Mouse (Mus musculus) T-helper 2 cell (primary cell): ENCODE measurements around the gene Cmtm8.

Experiments used
- in situ Hi-C: fragments of 300-600 bp; cut with MboI, MseI; formaldehyde crosslinking; loops from one replicate; pipeline ENCODE4 v1.15.1; 2025; ENCODE audit warnings: high pct_unique_total_duplicates

Gene Cmtm8

GRCm38 (mm10) chr9:114787134-114787533 is 56.8 kb downstream of the Cmtm8 start:
- in situ Hi-C loops = no loop called here

- in situ Hi-C loops = no loop called here
Observed at GRCm38 (mm10) chr9:114785432-114786125, 58.4 kb downstream of the Cmtm8 start.

- in situ Hi-C loops = loop anchor here (5.0 kb wide), 1 partner anchor 34 kb away; no protein-coding TSS in a partner anchor
Observed at GRCm38 (mm10) chr9:114781526-114782212, 62.3 kb downstream of the Cmtm8 start, which contains the start of gene Cmtm7. Cmtm7 (minus strand) TSS chr9:114781856.

GRCm38 (mm10) chr9:114780746-114781525 is 63.0 kb downstream of the Cmtm8 start:
- in situ Hi-C loops = loop anchor here (5.0 kb wide), 1 partner anchor 34 kb away; no protein-coding TSS in a partner anchor

- in situ Hi-C loops = loop anchor here (5.0 kb wide), 1 partner anchor 33 kb away; no protein-coding TSS in a partner anchor
Observed at GRCm38 (mm10) chr9:114779984-114780745, 63.8 kb downstream of the Cmtm8 start.

GRCm38 (mm10) chr9:114778877-114779276 is 65.1 kb downstream of the Cmtm8 start:
- in situ Hi-C loops = no loop called here

GRCm38 (mm10) chr9:114778047-114778390 is 65.9 kb downstream of the Cmtm8 start:
- in situ Hi-C loops = no loop called here

- in situ Hi-C loops = no loop called here
Observed at GRCm38 (mm10) chr9:114777178-114778046, 66.5 kb downstream of the Cmtm8 start.

- in situ Hi-C loops = no loop called here
Observed at GRCm38 (mm10) chr9:114776361-114776760, 67.6 kb downstream of the Cmtm8 start.

GRCm38 (mm10) chr9:114775272-114775671 is 68.7 kb downstream of the Cmtm8 start:
- in situ Hi-C loops = no loop called here

- in situ Hi-C loops = no loop called here
Observed at GRCm38 (mm10) chr9:114774629-114775028, 69.3 kb downstream of the Cmtm8 start.

- in situ Hi-C loops = no loop called here
Observed at GRCm38 (mm10) chr9:114771565-114771964, 72.4 kb downstream of the Cmtm8 start.

GRCm38 (mm10) chr9:114770224-114770623 is 73.7 kb downstream of the Cmtm8 start:
- in situ Hi-C loops = no loop called here

- in situ Hi-C loops = no loop called here
Observed at GRCm38 (mm10) chr9:114768066-114768465, 75.9 kb downstream of the Cmtm8 start.

GRCm38 (mm10) chr9:114767507-114767906 is 76.4 kb downstream of the Cmtm8 start:
- in situ Hi-C loops = no loop called here

GRCm38 (mm10) chr9:114767030-114767429 is 76.9 kb downstream of the Cmtm8 start:
- in situ Hi-C loops = no loop called here

- in situ Hi-C loops = no loop called here
Observed at GRCm38 (mm10) chr9:114763341-114763740, 80.6 kb downstream of the Cmtm8 start.

- in situ Hi-C loops = no loop called here
Observed at GRCm38 (mm10) chr9:114761848-114762247, 82.1 kb downstream of the Cmtm8 start.

GRCm38 (mm10) chr9:114760353-114760752 is 83.6 kb downstream of the Cmtm8 start:
- in situ Hi-C loops = no loop called here

- in situ Hi-C loops = no loop called here
Observed at GRCm38 (mm10) chr9:114759886-114760285, 84.1 kb downstream of the Cmtm8 start.
